Mouse (Mus musculus) ES-Bruce4 (cell line): ENCODE results near the gene Gm9844. TPM values are rescaled to one million over a fixed set of nuclear protein-coding genes. Genes with fewer than 3 reads are reported as not detected.

Experiments
- H3K27ac ChIP-seq: 2 replicates; pipeline ENCODE4 v1.5.1; 2012; ENCODE audit warnings: low read length, inconsistent platforms; ENCODE audit not compliant: insufficient read depth
- H3K27me3 ChIP-seq: 2 replicates; pipeline ENCODE4 v1.6.1; 2012; ENCODE audit warnings: mild to moderate bottlenecking, low read length, inconsistent platforms; ENCODE audit not compliant: control insufficient read depth, poor library complexity, insufficient read depth, severe bottlenecking
- H3K36me3 ChIP-seq: 2 replicates; pipeline ENCODE4 v1.6.1; 2012; ENCODE audit warnings: inconsistent platforms, mild to moderate bottlenecking, low read length, moderate library complexity; ENCODE audit not compliant: control insufficient read depth, poor library complexity, insufficient read depth, severe bottlenecking
- H3K4me1 ChIP-seq: one replicate; pipeline ENCODE4 v1.8.1; 2011; ENCODE audit warnings: low read length; ENCODE audit not compliant: control insufficient read depth, insufficient read depth
- H3K4me3 ChIP-seq: 2 replicates; pipeline ENCODE4 v1.5.1; 2011; ENCODE audit warnings: low read depth, mild to moderate bottlenecking, low read length
- H3K9ac ChIP-seq: 2 replicates; pipeline ENCODE4 v1.6.1; 2012; ENCODE audit warnings: low read depth, mild to moderate bottlenecking, inconsistent platforms; ENCODE audit not compliant: poor library complexity, severe bottlenecking
- H3K9me3 ChIP-seq: replicated peaks from 2 replicates; pipeline ENCODE4 v1.6.1; 2012; ENCODE audit warnings: mild to moderate bottlenecking, low read length, inconsistent platforms; ENCODE audit not compliant: control insufficient read depth, poor library complexity, insufficient read depth, severe bottlenecking
- CTCF ChIP-seq: IDR thresholded peaks from one replicate; pipeline ENCODE4 v1.8.1; 2011; ENCODE audit warnings: low read depth, low read length
- EP300 ChIP-seq: IDR thresholded peaks from 2 replicates; pipeline ENCODE4 v1.6.1; 2011; ENCODE audit warnings: low read depth, low read length; ENCODE audit not compliant: insufficient read depth
- POLR2A ChIP-seq: IDR thresholded peaks from one replicate; pipeline ENCODE4 v1.8.1; 2011; ENCODE audit warnings: low read length; ENCODE audit not compliant: insufficient read depth
- polyA plus RNA-seq: library from polyadenylated mRNA; stranded (reverse); fragments of >200 nt; gene quantifications from 2 replicates; pipeline ENCODE4 v1.2.4, GENCODE M21; 2011; ENCODE audit warnings: low read depth; ENCODE audit not compliant: missing spikeins, insufficient read depth, insufficient read length

Gene Gm9844
- polyA plus RNA-seq, 1 experiment: 21.9 TPM

GRCm38 (mm10) chr7:24886308-24886633, 24.3 kb downstream of the Gm9844 start:
- Histone ChIP-seq H3K36me3 (peaks cover 52% of the 10 kb centered on the region), H3K9ac (peak overlapping the region; percentile 97), H3K4me1 (no peaks in the 10 kb centered on the region), H3K4me3 (peak overlapping the region; percentile 90), H3K27ac (peak overlapping the region; percentile 70), H3K27me3 (no peaks in the 10 kb centered on the region), H3K9me3 (no peaks in the 10 kb centered on the region)
- TF ChIP-seq EP300: no peak
- TF ChIP-seq CTCF: no peak
- TF ChIP-seq POLR2A: no peak

- peak overlapping the region; percentile 97 for H3K9ac ChIP-seq
- H3K9me3 ChIP-seq: no peaks in the 10 kb centered on the region
- peak overlapping the region; percentile 90 for H3K4me3 ChIP-seq
- TF ChIP-seq POLR2A: no peak
- no peak for TF ChIP-seq EP300
- H3K27ac ChIP-seq: peak overlapping the region; percentile 70
- H3K36me3 ChIP-seq: peaks cover 52% of the 10 kb centered on the region
- no peaks in the 10 kb centered on the region for H3K4me1 ChIP-seq
- no peaks in the 10 kb centered on the region for H3K27me3 ChIP-seq
Observed at GRCm38 (mm10) chr7:24887096-24887495, 25.1 kb downstream of the Gm9844 start.

- H3K4me3 ChIP-seq: no peak overlapping the region
- H3K9me3 ChIP-seq: no peaks in the 10 kb centered on the region
- TF ChIP-seq EP300: no peak
- no peak for TF ChIP-seq CTCF
- no peak for TF ChIP-seq POLR2A
- H3K27me3 ChIP-seq: no peaks in the 10 kb centered on the region
- H3K4me1 ChIP-seq: no peaks in the 10 kb centered on the region
- no peak overlapping the region for H3K9ac ChIP-seq
- H3K36me3 ChIP-seq: peaks cover 52% of the 10 kb centered on the region
- peak overlapping the region; percentile 42 for H3K27ac ChIP-seq
Observed at GRCm38 (mm10) chr7:24889431-24890220, 27.6 kb downstream of the Gm9844 start.

- Histone ChIP-seq H3K27ac (peak overlapping the region; percentile 42), H3K4me1 (no peaks in the 10 kb centered on the region)
Observed at GRCm38 (mm10) chr7:24890281-24891216, 28.5 kb downstream of the Gm9844 start.

GRCm38 (mm10) chr7:24891241-24892124, 29.5 kb downstream of the Gm9844 start:
- Histone ChIP-seq H3K9me3 (no peaks in the 10 kb centered on the region), H3K4me1 (no peaks in the 10 kb centered on the region), H3K9ac (no peak overlapping the region), H3K27me3 (no peaks in the 10 kb centered on the region), H3K36me3 (peaks cover 36% of the 10 kb centered on the region), H3K4me3 (no peak overlapping the region), H3K27ac (peak overlapping the region; percentile 0)
- no peak for TF ChIP-seq POLR2A
- no peak for TF ChIP-seq CTCF
- no peak for TF ChIP-seq EP300

More at GRCm38 (mm10) chr7:24890281-24891216, 28.5 kb downstream of the Gm9844 start:
- H3K9ac ChIP-seq: no peak overlapping the region
- H3K9me3 ChIP-seq: no peaks in the 10 kb centered on the region
- peaks cover 46% of the 10 kb centered on the region for H3K36me3 ChIP-seq
- H3K4me3 ChIP-seq: no peak overlapping the region
- no peak for TF ChIP-seq EP300
- peak; percentile 97 for TF ChIP-seq CTCF
- peak; percentile 11 for TF ChIP-seq POLR2A
- no peaks in the 10 kb centered on the region for H3K27me3 ChIP-seq
